Mouse (Mus musculus) megakaryocyte-erythroid progenitor cell, adult 5-6 weeks (primary cell): ENCODE results near the gene Olfr212. TPM values are rescaled to one million over a fixed set of nuclear protein-coding genes. Genes with fewer than 3 reads are reported as not detected.
"Not testable (repeated sequence)": the region's sequence is repeated elsewhere in the genome, so short reads cannot be mapped to it uniquely, and the experiment has no call there.

Experiments used
- ATAC-seq: replicated peaks from 2 replicates; pipeline ENCODE4 v1.8.0; 2016; ENCODE audit warnings: mild to moderate bottlenecking, inconsistent platforms; ENCODE audit not compliant: severe bottlenecking, poor library complexity, low FRiP score, low TSS enrichment
- total RNA-seq, 2 experiments: library from RNA; stranded (forward) in 1 of 2; stranded (reverse) in 1 of 2; fragments of 200-1000, 215-1000 nt in 1 of 2; fragments of >200 nt in 1 of 2; fragmentation: Nextera tagmentation in 1 of 2; gene quantifications; 2 replicates each; pipeline ENCODE4 v1.2.3; 2014 to 2017

The Olfr212 gene
- total RNA-seq (2014; fragmentation: Nextera tagmentation) (not detected in 2 replicates), total RNA-seq (2017) (not detected in 2 replicates)

DNA sequence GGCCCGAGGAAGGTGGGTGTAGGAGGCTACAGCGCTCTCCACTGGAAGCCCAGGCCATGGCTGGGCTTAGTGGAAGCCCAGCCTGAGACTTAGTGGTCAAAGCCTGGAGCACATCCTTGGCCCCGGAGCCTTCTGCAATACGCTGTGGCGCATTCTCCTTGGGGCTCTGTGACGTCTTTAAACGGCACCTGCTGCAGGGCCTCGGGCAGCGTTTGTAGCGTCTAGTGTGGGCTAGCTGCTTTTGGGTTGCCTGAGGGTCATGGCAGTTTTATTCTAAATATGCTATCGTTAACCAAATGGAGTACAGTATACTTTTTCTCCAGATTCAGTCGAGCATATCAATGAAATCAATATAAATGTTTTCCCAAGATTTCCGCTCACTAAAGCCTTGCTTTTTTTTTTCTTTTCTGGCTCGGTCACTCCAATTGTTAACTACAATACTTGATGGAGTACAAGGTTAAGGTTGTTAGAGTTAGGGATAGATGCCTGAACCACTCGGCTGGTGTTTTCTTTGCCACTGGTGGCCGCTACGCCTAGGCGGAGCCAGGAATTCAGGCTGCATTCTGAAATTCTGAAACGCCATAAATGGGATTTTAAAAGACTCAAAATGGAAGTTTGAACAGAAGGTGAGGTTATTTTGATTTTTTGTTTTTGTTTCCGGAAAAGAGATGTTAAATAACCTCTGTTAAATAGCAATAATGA lies at the start of gene Olfr212:
TSS of gene Olfr212 (plus strand) at position 215 of the 702 bp plus-strand sequence.
- ATAC-seq = peak; percentile 70

- ATAC-seq = no peak
Measured at GRCm38 (mm10) chr6:116458728-116459127, 47.6 kb upstream of the Olfr212 start.

- no peak for ATAC-seq
Measured at GRCm38 (mm10) chr6:116459232-116459631, 47.1 kb upstream of the Olfr212 start.

- ATAC-seq = peak; percentile 64
Measured at GRCm38 (mm10) chr6:116460544-116461283, 45.6 kb upstream of the Olfr212 start, which contains the start of gene Alox5. TSS of gene Alox5 (minus strand) at chr6:116461178.

DNA sequence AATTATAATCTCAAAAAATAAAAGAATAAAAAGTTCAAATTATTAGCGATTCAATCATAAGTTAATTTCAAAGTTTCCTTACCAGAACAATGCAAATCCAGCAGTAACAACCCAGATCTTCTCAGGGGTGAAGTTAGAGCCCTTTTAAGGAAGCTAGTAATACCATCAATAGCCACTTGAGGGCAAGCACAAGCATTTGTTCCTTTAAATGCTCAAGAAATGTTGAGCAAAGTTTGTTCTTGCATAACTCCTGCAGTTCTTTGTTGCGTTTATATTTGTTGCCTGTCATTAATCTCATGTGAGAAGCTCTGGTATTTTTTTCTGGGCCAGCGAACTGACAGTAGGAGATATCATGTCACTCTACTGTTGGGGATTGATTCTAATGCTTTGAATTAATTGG lies 38.2 kb upstream of the Olfr212 start:
- peak; percentile 81 for ATAC-seq

DNA sequence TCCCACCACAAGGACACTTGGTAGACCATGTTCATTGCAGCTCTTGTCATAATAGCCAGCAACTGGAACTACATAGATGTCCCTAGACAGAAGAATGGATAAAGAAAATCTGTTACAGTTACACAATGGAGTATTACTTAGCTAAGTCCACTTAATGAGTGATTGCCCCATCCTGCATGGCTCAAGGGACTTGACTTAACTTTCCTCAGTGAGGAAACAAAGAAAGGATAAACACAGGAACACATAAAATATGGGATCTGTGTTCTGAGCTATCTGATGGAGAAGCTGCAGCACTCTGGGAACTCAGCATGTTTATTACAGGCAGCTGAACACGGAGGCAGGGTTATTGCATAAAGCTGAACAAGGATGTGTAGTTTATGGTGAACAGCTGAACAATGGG lies 21.2 kb upstream of the Olfr212 start:
- ATAC-seq = no peak

DNA sequence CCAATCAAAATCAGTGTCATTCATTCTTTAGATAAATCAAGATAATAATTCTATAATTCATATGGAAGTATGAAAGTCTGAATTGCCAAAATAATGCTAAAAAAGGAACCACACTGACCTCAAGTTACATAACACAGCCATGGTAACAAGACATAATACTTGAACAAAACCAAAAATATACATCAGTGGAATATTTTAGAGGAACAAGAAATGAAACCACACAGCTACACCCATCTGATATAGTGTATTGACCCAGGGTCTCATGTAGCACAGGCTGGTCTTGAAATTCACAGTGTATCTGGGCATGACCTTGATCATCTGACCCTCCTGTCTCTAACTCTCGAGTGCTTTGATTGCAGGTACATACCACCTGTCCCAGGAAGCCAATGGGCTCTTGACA lies 19.5 kb upstream of the Olfr212 start:
- ATAC-seq = no peak

- ATAC-seq = no peak
Measured at GRCm38 (mm10) chr6:116488791-116489190, 17.5 kb upstream of the Olfr212 start, which contains the start of gene Olfr211. TSS of gene Olfr211 (plus strand) at chr6:116489091.

DNA sequence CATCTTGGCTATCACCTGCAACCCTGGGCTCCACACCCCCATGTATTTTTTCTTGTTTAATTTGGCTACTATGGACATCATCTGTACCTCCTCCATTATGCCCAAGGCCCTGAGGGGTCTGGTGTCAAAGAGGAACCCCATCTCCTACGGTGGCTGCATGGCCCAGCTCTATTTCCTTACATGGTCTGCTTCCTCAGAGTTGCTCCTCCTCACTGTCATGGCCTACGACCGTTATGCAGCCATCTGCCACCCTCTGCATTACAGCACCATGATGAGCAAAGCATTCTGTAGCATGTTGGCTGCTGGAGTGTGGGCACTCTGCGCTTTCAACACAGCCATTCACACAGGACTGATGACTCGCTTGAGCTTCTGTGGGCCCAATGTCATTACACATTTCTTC lies 12.6 kb upstream of the Olfr212 start:
- no peak for ATAC-seq

- ATAC-seq = no peak
Measured at GRCm38 (mm10) chr6:116495960-116496359, 10.4 kb upstream of the Olfr212 start.

GRCm38 (mm10) chr6:116514832-116515231 lies 8.5 kb downstream of the Olfr212 start:
- ATAC-seq = no peak

DNA sequence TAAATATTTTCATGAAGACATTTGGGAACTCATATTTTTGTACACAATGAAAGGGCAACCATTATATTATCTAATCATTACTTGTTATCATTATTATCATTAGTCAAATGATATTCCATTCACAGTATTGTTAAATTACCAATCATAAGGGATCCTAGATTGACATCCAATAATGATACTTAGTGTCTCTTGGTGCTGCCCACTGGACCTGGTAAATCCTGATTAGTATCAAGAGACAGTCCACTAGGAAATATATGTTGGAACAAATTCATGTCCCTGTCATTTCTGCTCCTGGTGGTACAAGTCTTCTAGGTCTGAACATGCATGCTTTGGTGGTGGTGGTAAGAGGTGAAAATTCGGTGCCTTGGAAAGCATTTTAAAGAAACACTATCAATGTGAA lies 31.8 kb downstream of the Olfr212 start, which contains the start of gene Olfr213:
TSS of gene Olfr213 (plus strand) at position 301 of the 400 bp plus-strand sequence.
- ATAC-seq = no peak

- no peak; the same call in 1 of the 2 replicates for ATAC-seq
Measured at GRCm38 (mm10) chr6:116542500-116542899, 36.2 kb downstream of the Olfr212 start.

- not testable (repeated sequence) for ATAC-seq
Measured at GRCm38 (mm10) chr6:116550841-116551240, 44.5 kb downstream of the Olfr212 start, which contains the start of gene Gm5580. TSS of gene Gm5580 (plus strand) at chr6:116551141.

DNA sequence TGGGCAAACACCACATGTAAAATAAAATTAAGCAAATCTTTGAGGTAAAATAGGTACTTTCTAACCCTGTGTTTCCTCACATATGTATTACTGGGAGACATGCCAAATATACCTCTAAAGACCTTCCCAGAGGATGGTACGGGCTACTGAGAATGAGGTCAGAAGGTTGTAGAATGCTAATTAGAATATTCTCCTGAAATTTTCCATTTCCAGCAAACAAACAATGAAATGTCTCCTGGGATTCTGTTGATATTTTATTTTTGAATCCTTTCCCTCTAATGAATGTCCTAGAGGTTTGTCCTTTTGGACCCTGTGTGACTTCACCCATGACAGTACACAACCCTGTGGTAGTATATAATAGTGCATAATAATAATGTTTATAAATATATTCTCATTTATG lies 47.6 kb downstream of the Olfr212 start, which contains the start of gene Olfr214:
TSS of gene Olfr214 (plus strand) at position 301 of the 400 bp plus-strand sequence.
- ATAC-seq = no peak

- ATAC-seq = no peak
Measured at GRCm38 (mm10) chr6:116554952-116555351, 48.6 kb downstream of the Olfr212 start.

Other genes with a start within 250 kb of the Olfr212 start
- gene Zfand4, start 242.3 kb upstream of the Olfr212 start, total RNA-seq (2014; fragmentation: Nextera tagmentation) = 20.2 and 32.4 TPM in 2 replicates
- 17.8 and 23.2 TPM in 2 replicates for gene Zfand4, start 242.3 kb upstream of the Olfr212 start, total RNA-seq (2017)
- 48.1 and 51.8 TPM in 2 replicates for gene March8, start 168.5 kb upstream of the Olfr212 start, total RNA-seq (2014; fragmentation: Nextera tagmentation)
- gene March8, start 168.5 kb upstream of the Olfr212 start, total RNA-seq (2017) = 47.0 and 51.0 TPM in 2 replicates
- 3.2 and 4.4 TPM in 2 replicates for gene Alox5, start 45.3 kb upstream of the Olfr212 start, total RNA-seq (2014; fragmentation: Nextera tagmentation)
- gene Alox5, start 45.3 kb upstream of the Olfr212 start, total RNA-seq (2017) = 4.2 and 5.7 TPM in 2 replicates
- not detected in 2 replicates for gene Olfr211, start 17.4 kb upstream of the Olfr212 start, total RNA-seq (2014; fragmentation: Nextera tagmentation)
- not detected in 2 replicates for gene Olfr211, start 17.4 kb upstream of the Olfr212 start, total RNA-seq (2017)
- not detected in 2 replicates for gene Olfr213, start 31.9 kb downstream of the Olfr212 start, total RNA-seq (2014; fragmentation: Nextera tagmentation)
- not detected in 2 replicates for gene Olfr213, start 31.9 kb downstream of the Olfr212 start, total RNA-seq (2017)
- gene Gm5580, start 44.6 kb downstream of the Olfr212 start, total RNA-seq (2014; fragmentation: Nextera tagmentation) = not detected in 2 replicates
- gene Gm5580, start 44.6 kb downstream of the Olfr212 start, total RNA-seq (2017) = 0.28 and 0.99 TPM in 2 replicates
- not detected in 2 replicates for gene Olfr214, start 47.7 kb downstream of the Olfr212 start, total RNA-seq (2014; fragmentation: Nextera tagmentation)
- not detected in 2 replicates for gene Olfr214, start 47.7 kb downstream of the Olfr212 start, total RNA-seq (2017)
- gene Olfr215, start 77.7 kb downstream of the Olfr212 start, total RNA-seq (2014; fragmentation: Nextera tagmentation) = not detected in 2 replicates
- not detected in 2 replicates for gene Olfr215, start 77.7 kb downstream of the Olfr212 start, total RNA-seq (2017)
- 32.6 and 36.2 TPM in 2 replicates for gene Zfp422, start 122.5 kb downstream of the Olfr212 start, total RNA-seq (2014; fragmentation: Nextera tagmentation)
- gene Zfp422, start 122.5 kb downstream of the Olfr212 start, total RNA-seq (2017) = 21.2 and 40.2 TPM in 2 replicates
- not detected in 2 replicates for gene Depp1, start 144.1 kb downstream of the Olfr212 start, total RNA-seq (2014; fragmentation: Nextera tagmentation)
- gene Depp1, start 144.1 kb downstream of the Olfr212 start, total RNA-seq (2017) = not detected in 2 replicates
- 2.0 and 2.4 TPM in 2 replicates for gene Rassf4, start 167.4 kb downstream of the Olfr212 start, total RNA-seq (2014; fragmentation: Nextera tagmentation)
- gene Rassf4, start 167.4 kb downstream of the Olfr212 start, total RNA-seq (2017) = 3.3 and 5.4 TPM in 2 replicates
- 0.11 and 0.27 TPM in 2 replicates for gene Tmem72, start 210.4 kb downstream of the Olfr212 start, total RNA-seq (2014; fragmentation: Nextera tagmentation)
- gene Tmem72, start 210.4 kb downstream of the Olfr212 start, total RNA-seq (2017) = under 0.01 and 0.09 TPM in 2 replicates